Mouse (Mus musculus): ENCODE measurements at regions not wholly inside any gene's neighbourhood (a gene's known extent, or its start where the extent isn't known, plus 50 kb on each side); places are given as distances from the start of the nearest gene placed in this dataset.

GRCm38 (mm10) chr11:16559001-16559699, 50.9 kb upstream of the Sec61g start:
- WGBS (ENCODE audit: insufficient replicate concordance) = 43% methylated on average over 16 of the region's 16 CpGs
- Histone ChIP-seq H3K4me2 (no peak overlapping the region), H3K4me1 (replicated peaks) (no peaks in the 10 kb centered on the region), H3K36me3 (replicated peaks) (no peaks in the 10 kb centered on the region), H3K9me3 (replicated peaks) (no peaks in the 10 kb centered on the region), H3K27me3 (no peaks in the 10 kb centered on the region), H3K9ac (no peak overlapping the region), H3K4me3 (replicated peaks) (no peak overlapping the region), H3K27ac (replicated peaks) (no peak overlapping the region)
- no peak; the same call in 1 of the 2 replicates for ATAC-seq (ENCODE audit: insufficient read depth)

GRCm38 (mm10) chr11:16561727-16562126, 53.4 kb upstream of the Sec61g start:
- H3K4me2 ChIP-seq = no peak overlapping the region
- no peaks in the 10 kb centered on the region for H3K4me1 ChIP-seq (replicated peaks)
- no peaks in the 10 kb centered on the region for H3K36me3 ChIP-seq (replicated peaks)
- no peak for ATAC-seq (ENCODE audit: insufficient read depth)
- H3K9ac ChIP-seq = no peak overlapping the region
- H3K27me3 ChIP-seq = no peaks in the 10 kb centered on the region
- 67% methylated on average over 4 of the region's 4 CpGs for WGBS (ENCODE audit: insufficient replicate concordance)
- no peaks in the 10 kb centered on the region for H3K9me3 ChIP-seq (replicated peaks)
- no peak overlapping the region for H3K4me3 ChIP-seq (replicated peaks)
- no peak overlapping the region for H3K27ac ChIP-seq (replicated peaks)

GRCm38 (mm10) chr11:16589085-16589680, 80.9 kb upstream of the Sec61g start:
- ATAC-seq (ENCODE audit: insufficient read depth) = no peak
- no peaks in the 10 kb centered on the region for H3K36me3 ChIP-seq (replicated peaks)
- no peaks in the 10 kb centered on the region for H3K4me1 ChIP-seq (replicated peaks)
- no peak overlapping the region for H3K9ac ChIP-seq
- H3K4me2 ChIP-seq = no peak overlapping the region
- H3K4me3 ChIP-seq (replicated peaks) = no peak overlapping the region
- H3K9me3 ChIP-seq (replicated peaks) = no peaks in the 10 kb centered on the region
- H3K27ac ChIP-seq (replicated peaks) = no peak overlapping the region
- 49% methylated on average over 4 of the region's 4 CpGs for whole genome bisulfite sequencing (ENCODE audit: insufficient replicate concordance)
- H3K27me3 ChIP-seq = no peaks in the 10 kb centered on the region

DNA sequence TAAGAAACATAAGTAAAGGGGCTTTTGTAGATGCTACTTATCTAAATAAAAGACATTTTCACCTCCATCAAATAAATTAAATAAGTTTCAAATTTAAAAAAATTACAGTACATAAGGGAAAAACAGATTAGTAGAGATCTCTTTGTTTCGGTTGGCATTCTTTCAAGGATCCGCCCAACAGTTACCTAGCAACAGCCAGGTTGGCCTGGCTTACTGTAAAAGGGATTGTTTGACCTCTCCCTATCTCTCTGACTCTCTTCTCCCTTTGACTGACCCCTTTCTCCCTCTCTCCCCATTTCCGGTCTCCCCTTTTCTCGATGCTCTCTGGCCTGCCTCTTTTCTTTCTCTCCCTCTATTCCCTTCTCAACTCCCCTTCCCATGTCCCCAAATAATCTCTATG, 82.3 kb upstream of the Sec61g start:
- H3K27ac ChIP-seq (replicated peaks) = no peak overlapping the region

GRCm38 (mm10) chr11:16591471-16591921, 83.2 kb upstream of the Sec61g start:
- Histone ChIP-seq H3K27ac (replicated peaks) (no peak overlapping the region), H3K9ac (no peak overlapping the region), H3K27me3 (no peaks in the 10 kb centered on the region), H3K4me2 (no peak overlapping the region), H3K4me3 (replicated peaks) (no peak overlapping the region), H3K9me3 (replicated peaks) (no peaks in the 10 kb centered on the region), H3K36me3 (replicated peaks) (no peaks in the 10 kb centered on the region), H3K4me1 (replicated peaks) (no peaks in the 10 kb centered on the region)
- ATAC-seq (ENCODE audit: insufficient read depth) = peak; percentile 47; the same call in 1 of the 2 replicates
- WGBS (ENCODE audit: insufficient replicate concordance) = 17% methylated on average over 7 of the region's 7 CpGs

More for the DNA sequence above, 82.3 kb upstream of the Sec61g start:
- WGBS (ENCODE audit: insufficient replicate concordance) = 68% methylated on average over 4 of the region's 4 CpGs
- Histone ChIP-seq H3K27me3 (no peaks in the 10 kb centered on the region), H3K4me1 (replicated peaks) (no peaks in the 10 kb centered on the region), H3K4me2 (no peak overlapping the region), H3K9ac (no peak overlapping the region), H3K9me3 (replicated peaks) (no peaks in the 10 kb centered on the region), H3K36me3 (replicated peaks) (no peaks in the 10 kb centered on the region), H3K4me3 (replicated peaks) (no peak overlapping the region)
- ATAC-seq (ENCODE audit: insufficient read depth) = no peak

DNA sequence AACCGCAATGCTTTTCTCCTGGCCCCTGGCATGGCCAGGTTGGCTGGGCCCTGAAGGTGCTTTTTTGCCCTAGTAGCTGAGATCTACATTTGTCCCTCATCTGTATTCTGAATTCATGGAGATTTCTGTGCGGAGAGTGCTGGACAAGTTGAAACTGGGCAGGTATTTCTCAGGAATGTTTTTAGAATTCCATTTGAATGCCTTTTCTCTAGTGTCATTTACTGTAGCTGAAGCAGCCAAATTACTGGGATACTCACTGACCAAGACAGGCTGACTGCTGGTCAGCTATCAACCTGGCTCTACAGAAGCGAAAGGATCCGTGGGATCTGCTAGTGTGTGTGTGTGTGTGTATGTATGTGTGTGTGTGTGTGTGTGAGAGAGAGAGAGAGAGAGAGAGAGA, 83.7 kb upstream of the Sec61g start:
- no peak for ATAC-seq (ENCODE audit: insufficient read depth)
- Histone ChIP-seq H3K4me2 (no peak overlapping the region), H3K9me3 (replicated peaks) (no peaks in the 10 kb centered on the region), H3K9ac (no peak overlapping the region), H3K4me1 (replicated peaks) (no peaks in the 10 kb centered on the region), H3K27me3 (no peaks in the 10 kb centered on the region), H3K4me3 (replicated peaks) (no peak overlapping the region), H3K27ac (replicated peaks) (no peak overlapping the region), H3K36me3 (replicated peaks) (no peaks in the 10 kb centered on the region)
- 48% methylated on average over 4 of the region's 4 CpGs for WGBS (ENCODE audit: insufficient replicate concordance)

GRCm38 (mm10) chr11:16592766-16593165, 84.5 kb upstream of the Sec61g start:
- ATAC-seq (ENCODE audit: insufficient read depth) = no peak
- no peak overlapping the region for H3K27ac ChIP-seq (replicated peaks)
- no peak overlapping the region for H3K9ac ChIP-seq
- no peaks in the 10 kb centered on the region for H3K36me3 ChIP-seq (replicated peaks)
- no peaks in the 10 kb centered on the region for H3K27me3 ChIP-seq
- H3K9me3 ChIP-seq (replicated peaks) = no peaks in the 10 kb centered on the region
- no peak overlapping the region for H3K4me3 ChIP-seq (replicated peaks)
- H3K4me2 ChIP-seq = no peak overlapping the region
- WGBS (ENCODE audit: insufficient replicate concordance) = 76% methylated on average over 5 of the region's 5 CpGs
- H3K4me1 ChIP-seq (replicated peaks) = no peaks in the 10 kb centered on the region

DNA sequence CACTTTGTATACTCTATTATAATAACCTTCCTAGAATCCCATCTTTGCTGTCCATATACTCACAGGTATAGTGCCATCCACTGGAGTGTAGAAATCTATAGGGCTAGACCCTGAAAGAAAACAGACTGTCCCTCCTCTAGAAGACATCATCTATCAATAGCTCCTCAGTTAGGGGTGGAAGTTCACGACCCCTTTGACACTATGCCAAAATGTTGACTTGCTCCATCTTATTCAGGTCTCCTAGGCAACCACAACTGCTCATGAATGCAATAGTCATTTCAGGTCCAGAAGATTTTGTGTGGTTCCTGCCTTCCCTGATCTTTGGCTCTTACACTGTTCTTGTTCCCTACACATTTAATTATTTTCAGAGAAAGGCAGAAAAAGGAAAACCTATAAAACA, 86.5 kb upstream of the Sec61g start:
- no peak overlapping the region for H3K9ac ChIP-seq
- 36% methylated on average over 1 of the region's 1 CpGs for WGBS (ENCODE audit: insufficient replicate concordance)
- H3K36me3 ChIP-seq (replicated peaks) = no peaks in the 10 kb centered on the region
- H3K4me3 ChIP-seq (replicated peaks) = no peak overlapping the region
- no peaks in the 10 kb centered on the region for H3K9me3 ChIP-seq (replicated peaks)
- no peak overlapping the region for H3K27ac ChIP-seq (replicated peaks)
- H3K4me2 ChIP-seq = no peak overlapping the region
- H3K27me3 ChIP-seq = no peaks in the 10 kb centered on the region
- no peak for ATAC-seq (ENCODE audit: insufficient read depth)
- no peaks in the 10 kb centered on the region for H3K4me1 ChIP-seq (replicated peaks)

DNA sequence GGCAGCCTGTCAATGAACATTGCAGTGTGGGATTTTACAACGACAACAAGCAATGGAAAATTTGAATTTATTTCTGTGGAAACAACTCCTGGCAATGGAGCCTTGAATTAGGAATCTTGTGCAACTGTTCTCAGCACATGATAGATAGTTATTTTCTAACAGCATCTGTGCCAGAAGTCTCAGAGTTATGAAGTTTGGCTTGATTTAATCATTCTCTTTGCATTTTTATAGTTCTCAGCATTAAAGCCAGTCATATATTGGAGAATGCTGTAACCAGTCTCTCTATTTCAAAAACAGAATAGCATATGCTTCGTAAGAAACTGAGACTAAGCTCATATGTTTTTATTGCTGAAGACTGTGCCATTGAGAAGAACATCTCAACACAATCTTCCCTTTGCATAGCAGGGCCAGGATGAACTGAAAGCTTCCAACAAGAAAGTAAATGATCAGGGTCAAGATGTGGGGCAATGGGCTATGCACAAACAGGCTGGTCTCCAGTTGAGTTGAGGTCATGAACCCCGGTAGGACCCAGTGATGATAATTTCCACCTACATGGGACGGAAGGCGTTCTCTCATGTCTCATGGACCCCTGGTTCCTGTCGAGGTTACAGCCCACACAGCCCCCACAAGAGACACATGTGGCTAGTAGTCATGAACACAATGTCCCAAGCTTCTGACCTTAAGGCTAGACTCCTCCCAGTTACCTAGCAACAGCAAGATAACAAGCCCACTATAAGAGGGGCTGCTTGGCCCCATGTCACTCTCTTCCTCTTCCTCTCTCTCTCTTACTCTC, 89.0 kb upstream of the Sec61g start:
- Histone ChIP-seq H3K9me3 (replicated peaks) (no peaks in the 10 kb centered on the region), H3K27me3 (no peaks in the 10 kb centered on the region), H3K4me1 (replicated peaks) (no peaks in the 10 kb centered on the region), H3K9ac (no peak overlapping the region), H3K36me3 (replicated peaks) (no peaks in the 10 kb centered on the region), H3K27ac (replicated peaks) (no peak overlapping the region), H3K4me3 (replicated peaks) (no peak overlapping the region), H3K4me2 (no peak overlapping the region)
- no peak for ATAC-seq (ENCODE audit: insufficient read depth)
- 63% methylated on average over 6 of the region's 6 CpGs for WGBS (ENCODE audit: insufficient replicate concordance)

DNA sequence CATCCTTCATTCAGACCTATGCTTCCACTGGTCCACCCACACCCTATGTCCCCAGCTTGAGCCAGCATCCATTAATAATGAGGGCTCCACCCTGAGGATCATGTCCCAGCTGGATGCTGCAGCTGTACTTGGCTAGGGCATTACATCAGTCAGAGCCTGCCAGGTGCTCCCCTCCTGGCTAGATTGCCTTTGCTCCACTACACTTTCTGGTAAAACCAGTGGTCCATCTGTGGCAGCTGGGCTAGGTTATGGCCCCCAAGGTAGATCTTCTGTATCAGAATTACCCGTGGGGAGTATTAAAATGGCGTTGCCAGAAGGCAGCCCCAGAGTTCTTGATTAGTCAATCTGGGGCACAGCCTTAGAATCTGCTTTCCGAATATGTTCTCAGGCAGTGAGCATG, 94.7 kb upstream of the Sec61g start:
- 61% methylated on average over 3 of the region's 3 CpGs for WGBS (ENCODE audit: insufficient replicate concordance)
- H3K9me3 ChIP-seq (replicated peaks) = no peaks in the 10 kb centered on the region
- no peak for ATAC-seq (ENCODE audit: insufficient read depth)

GRCm38 (mm10) chr11:16606435-16607214, 98.3 kb upstream of the Sec61g start:
- Histone ChIP-seq H3K4me3 (replicated peaks) (no peak overlapping the region), H3K27me3 (no peaks in the 10 kb centered on the region), H3K4me2 (no peak overlapping the region), H3K9me3 (replicated peaks) (no peaks in the 10 kb centered on the region), H3K36me3 (replicated peaks) (no peaks in the 10 kb centered on the region), H3K9ac (no peak overlapping the region), H3K27ac (replicated peaks) (no peak overlapping the region), H3K4me1 (replicated peaks) (no peaks in the 10 kb centered on the region)
- WGBS (ENCODE audit: insufficient replicate concordance) = 51% methylated on average over 7 of the region's 7 CpGs
- ATAC-seq (ENCODE audit: insufficient read depth) = no peak

More for the DNA sequence above, 94.7 kb upstream of the Sec61g start:
- Histone ChIP-seq H3K36me3 (replicated peaks) (no peaks in the 10 kb centered on the region), H3K4me1 (replicated peaks) (no peaks in the 10 kb centered on the region), H3K4me3 (replicated peaks) (no peak overlapping the region), H3K4me2 (no peak overlapping the region), H3K27ac (replicated peaks) (no peak overlapping the region), H3K9ac (no peak overlapping the region), H3K27me3 (no peaks in the 10 kb centered on the region)

Data from liver, embryonic 15.5 days (tissue).